Mouse (Mus musculus) intestine, postnatal 0 days (tissue): ENCODE data around the gene Tmem53. TPM values are rescaled to one million over a fixed set of nuclear protein-coding genes. Genes with fewer than 3 reads are reported as not detected.

ENCODE experiments used
- ATAC-seq: fragments of 200-750 bp; cut with Nextera tagmentation; 2 replicates; pipeline ENCODE4 v1.8.0; 2017; ENCODE audit warnings: mild to moderate bottlenecking, moderate TSS enrichment, moderate library complexity
- H3K27ac ChIP-seq: fragments of 300-500 bp; sonication (generic); 2 replicates; pipeline ENCODE4 v1.5.1; 2014; ENCODE audit warnings: mild to moderate bottlenecking, low read depth, low read length, moderate library complexity
- H3K27me3 ChIP-seq: fragments of 300-500 bp; sonication (generic); replicated peaks from 2 replicates; pipeline ENCODE4 v1.6.1; 2014; ENCODE audit warnings: low read length, mixed read lengths; ENCODE audit not compliant: control insufficient read depth, insufficient read depth
- H3K36me3 ChIP-seq: fragments of 300-500 bp; sonication (generic); 2 replicates; pipeline ENCODE4 v1.6.1; 2014; ENCODE audit warnings: mild to moderate bottlenecking, moderate library complexity; ENCODE audit not compliant: control insufficient read depth, insufficient read depth
- H3K4me1 ChIP-seq: fragments of 300-500 bp; sonication (generic); replicated peaks from 2 replicates; pipeline ENCODE4 v1.6.1; 2014; ENCODE audit warnings: antibody characterized with exemption, low read length, mixed read lengths; ENCODE audit not compliant: control insufficient read depth, insufficient read depth
- H3K4me2 ChIP-seq: fragments of 300-500 bp; sonication (generic); replicated peaks from 2 replicates; pipeline ENCODE4 v1.6.1; 2014; ENCODE audit warnings: low read depth, mild to moderate bottlenecking, moderate library complexity
- H3K4me3 ChIP-seq: fragments of 300-500 bp; sonication (generic); 2 replicates; pipeline ENCODE4 v1.5.1; 2014; ENCODE audit warnings: low read depth, low read length
- H3K9ac ChIP-seq: fragments of 300-500 bp; sonication (generic); 2 replicates; pipeline ENCODE4 v1.6.1; 2014; ENCODE audit warnings: mild to moderate bottlenecking, low read depth, low read length
- H3K9me3 ChIP-seq: fragments of 300-500 bp; sonication (generic); 2 replicates; pipeline ENCODE4 v1.6.1; 2016; ENCODE audit warnings: mixed run types; ENCODE audit not compliant: control insufficient read depth
- CTCF ChIP-seq: sonication (generic); IDR thresholded peaks from 2 replicates; pipeline ENCODE4 v1.5.1; 2016; ENCODE audit warnings: low read depth, mild to moderate bottlenecking, control low read depth, antibody characterized with exemption, moderate library complexity
- WGBS: fragments of 180-500 bp; shearing (Covaris S2); extraction: QIAGEN DNeasy Blood & Tissue Kit; methylation state at CpG from one replicate; pipeline ENCODE4 v1.1.7; 2014; 5-methylcytosine and 5-hydroxymethylcytosine counted together
- polyA plus RNA-seq: library from polyadenylated mRNA; unstranded; fragments of >200 nt; fragmentation: Nextera tagmentation; extraction: Ambion mirVana; gene quantifications from 2 replicates; pipeline ENCODE4 v1.2.1, GENCODE M21; 2015

Tmem53 gene
- polyA plus RNA-seq, 1 experiment from 2014 or later = 12.8 TPM

DNA sequence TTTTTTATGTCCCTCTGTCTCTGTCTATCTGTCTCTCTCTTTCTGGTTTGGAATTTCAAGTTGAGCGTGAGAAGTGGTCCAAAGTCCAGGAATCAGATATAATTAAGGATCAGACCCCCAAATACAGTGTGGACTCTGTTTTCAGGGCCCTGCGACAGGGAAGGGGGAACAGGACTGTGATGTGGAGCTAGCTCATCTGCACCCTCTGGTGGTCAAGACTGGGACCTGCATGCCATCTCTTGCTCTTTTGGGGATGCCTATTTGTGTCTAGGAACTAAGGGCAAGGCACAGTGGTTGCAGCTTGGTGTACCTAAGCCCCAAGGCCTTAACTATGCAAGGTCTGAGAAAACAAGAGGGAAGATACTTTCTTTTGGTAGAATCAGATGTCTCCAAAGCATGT, 15.5 kb downstream of the Tmem53 start:
- no peak overlapping the region for H3K4me3 ChIP-seq
- peak; percentile 96 for TF ChIP-seq CTCF
- no peak for ATAC-seq

DNA sequence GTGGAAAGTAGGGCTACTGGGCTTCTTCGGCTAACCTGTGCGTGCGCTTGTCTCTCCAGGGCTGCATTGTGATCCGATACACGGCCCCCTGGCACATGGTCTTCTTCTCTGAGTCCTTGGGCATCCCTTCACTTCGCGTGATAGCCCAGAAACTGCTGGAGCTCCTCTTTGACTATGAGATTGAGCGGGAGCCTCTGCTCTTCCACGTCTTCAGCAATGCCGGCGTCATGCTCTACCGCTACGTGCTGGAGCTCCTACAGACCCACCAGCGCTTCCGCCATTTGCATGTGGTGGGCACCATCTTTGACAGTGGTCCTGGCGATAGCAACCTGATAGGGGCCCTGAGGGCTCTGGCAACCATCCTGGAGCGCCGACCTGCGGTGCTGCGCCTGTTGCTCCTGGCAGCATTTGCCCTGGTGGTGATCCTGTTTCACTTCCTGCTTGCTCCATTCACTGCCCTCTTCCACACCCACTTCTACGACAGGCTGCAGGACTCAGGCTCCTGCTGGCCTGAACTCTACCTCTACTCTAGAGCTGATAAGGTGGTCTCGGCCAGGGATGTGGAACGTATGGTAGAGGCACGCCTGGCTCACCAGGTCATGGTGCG, 16.2 kb downstream of the Tmem53 start:
- no peak overlapping the region for H3K4me3 ChIP-seq
- peaks cover 10% of the 10 kb centered on the region for H3K4me1 ChIP-seq
- TF ChIP-seq CTCF = no peak
- H3K36me3 ChIP-seq = peaks cover 16% of the 10 kb centered on the region
- H3K4me2 ChIP-seq = no peak overlapping the region
- H3K9me3 ChIP-seq = no peaks in the 10 kb centered on the region
- no peak overlapping the region for H3K9ac ChIP-seq
- 0 out of 2 replicates have a peak, but pooled peaks cover 3% of the 10 kb centered on the region for H3K27me3 ChIP-seq
- WGBS = 80% methylated on average over 25 of the region's 25 CpGs
- ATAC-seq = peak; percentile 35
- no peak overlapping the region for H3K27ac ChIP-seq

More for the DNA sequence above, 15.5 kb downstream of the Tmem53 start:
- Histone ChIP-seq H3K9ac (no peak overlapping the region), H3K27me3 (0 out of 2 replicates have a peak, but pooled peaks cover 3% of the 10 kb centered on the region), H3K4me1 (peaks cover 5% of the 10 kb centered on the region; the same call in 1 of the 2 replicates), H3K4me2 (no peak overlapping the region), H3K9me3 (no peaks in the 10 kb centered on the region), H3K27ac (no peak overlapping the region), H3K36me3 (peaks cover 10% of the 10 kb centered on the region; the same call in 1 of the 2 replicates)
- WGBS = 2% methylated on average over 2 of the region's 2 CpGs

GRCm38 (mm10) chr4:117270278-117270677, 18.5 kb downstream of the Tmem53 start:
- peaks cover 12% of the 10 kb centered on the region for H3K4me1 ChIP-seq
- no peaks in the 10 kb centered on the region for H3K9me3 ChIP-seq
- H3K4me3 ChIP-seq = no peak overlapping the region
- H3K9ac ChIP-seq = no peak overlapping the region
- peak; percentile 99 for TF ChIP-seq CTCF
- no peak overlapping the region for H3K4me2 ChIP-seq
- no peak for ATAC-seq
- 0 out of 2 replicates have a peak, but pooled peaks cover 3% of the 10 kb centered on the region for H3K27me3 ChIP-seq
- H3K27ac ChIP-seq = no peak overlapping the region
- WGBS = 12% methylated on average over 6 of the region's 6 CpGs
- peaks cover 33% of the 10 kb centered on the region for H3K36me3 ChIP-seq

GRCm38 (mm10) chr4:117272459-117272858, 20.7 kb downstream of the Tmem53 start:
- H3K4me3 ChIP-seq = no peak overlapping the region
- 9% methylated on average over 12 of the region's 12 CpGs for WGBS
- ATAC-seq = peak; percentile 64
- H3K4me1 ChIP-seq = peaks cover 12% of the 10 kb centered on the region
- TF ChIP-seq CTCF = no peak
- no peaks in the 10 kb centered on the region for H3K9me3 ChIP-seq
- H3K27me3 ChIP-seq = no peaks in the 10 kb centered on the region
- H3K9ac ChIP-seq = no peak overlapping the region
- H3K36me3 ChIP-seq = peaks cover 50% of the 10 kb centered on the region
- no peak overlapping the region; the same call in 1 of the 2 replicates for H3K4me2 ChIP-seq
- peak overlapping the region; percentile 57 for H3K27ac ChIP-seq

DNA sequence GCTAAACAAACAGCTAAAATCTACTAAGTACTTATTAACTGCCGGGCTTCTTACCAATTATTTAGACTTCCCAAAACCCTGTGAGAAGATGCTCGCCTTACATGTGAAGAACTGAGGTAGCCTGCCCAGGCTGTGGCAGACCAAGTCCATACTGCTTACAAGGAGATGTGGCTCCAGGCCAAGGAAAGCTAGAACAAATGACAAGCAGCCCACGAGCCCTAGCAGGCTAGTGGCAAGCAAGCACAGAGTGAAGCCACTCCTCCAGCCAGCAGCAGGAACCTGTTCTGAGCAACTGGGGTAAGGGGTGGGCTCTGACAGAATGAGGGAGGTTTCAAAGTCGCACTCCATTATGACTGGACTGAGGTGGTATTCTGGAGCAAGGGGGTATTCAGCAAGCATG, 23.0 kb downstream of the Tmem53 start:
- no peak overlapping the region for H3K4me2 ChIP-seq
- H3K36me3 ChIP-seq = peaks cover 72% of the 10 kb centered on the region
- peak overlapping the region; percentile 21; the same call in 1 of the 2 replicates for H3K27ac ChIP-seq
- H3K9me3 ChIP-seq = no peaks in the 10 kb centered on the region
- no peak overlapping the region for H3K4me3 ChIP-seq
- ATAC-seq = no peak
- H3K27me3 ChIP-seq = no peaks in the 10 kb centered on the region
- H3K9ac ChIP-seq = no peak overlapping the region
- 94% methylated on average over 4 of the region's 4 CpGs for WGBS
- peaks cover 12% of the 10 kb centered on the region for H3K4me1 ChIP-seq
- TF ChIP-seq CTCF = no peak

DNA sequence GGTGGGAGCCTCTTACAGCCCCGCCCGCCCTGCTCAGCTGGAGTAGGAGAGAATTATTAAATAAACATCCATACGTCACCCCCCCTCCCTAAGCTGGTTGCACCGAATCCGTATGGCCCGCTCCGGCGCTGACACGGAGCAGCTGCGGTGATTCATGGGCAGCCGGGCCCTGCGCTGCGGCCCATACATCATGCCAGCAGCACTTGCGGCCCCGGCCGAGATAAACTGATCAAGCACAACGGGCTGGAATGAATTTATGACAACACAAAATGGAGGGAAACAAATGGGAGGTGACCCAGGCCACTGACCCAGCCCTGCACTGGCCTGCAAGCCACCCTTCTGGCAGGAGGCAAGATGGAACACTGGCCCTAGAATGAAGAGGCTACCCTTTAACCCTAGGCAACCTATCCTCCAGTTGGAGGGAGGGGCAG, 24.5 kb downstream of the Tmem53 start:
- no peak for TF ChIP-seq CTCF
- Histone ChIP-seq H3K4me1 (peaks cover 12% of the 10 kb centered on the region), H3K27ac (no peak overlapping the region), H3K9me3 (no peaks in the 10 kb centered on the region), H3K4me3 (no peak overlapping the region), H3K27me3 (no peaks in the 10 kb centered on the region), H3K9ac (no peak overlapping the region), H3K4me2 (no peak overlapping the region), H3K36me3 (peaks cover 87% of the 10 kb centered on the region)
- ATAC-seq = no peak
- WGBS = 59% methylated on average over 17 of the region's 17 CpGs
